Mouse (Mus musculus): Measurements from ENCODE around the gene BC025446.

GRCm38 (mm10) chr15:75271426-75271825, 55.2 kb downstream of the BC025446 start:
- TF ChIP-seq GATA1 (IDR thresholded peaks at IDR 0.05; ENCODE audit: borderline replicate concordance, low read length) (no peak), FLI1 (IDR thresholded peaks at IDR 0.05; ENCODE audit: low read length) (no peak)
